Mouse (Mus musculus) myocyte (in vitro differentiated cells): ENCODE results near the gene Sit1.

ENCODE experiments used
- CEBPB ChIP-seq: IDR thresholded peaks from 2 replicates; pipeline ENCODE4 v1.6.1; 2011; ENCODE audit warnings: mild to moderate bottlenecking, moderate library complexity; ENCODE audit not compliant: poor library complexity, insufficient read depth, severe bottlenecking
- E2F4 ChIP-seq: IDR thresholded peaks from one replicate; pipeline ENCODE4 v1.6.1; 2011; ENCODE audit warnings: mild to moderate bottlenecking, control low read depth, moderate library complexity; ENCODE audit not compliant: insufficient read depth
- MAX ChIP-seq: IDR thresholded peaks from one replicate; pipeline ENCODE4 v1.6.1; 2011; ENCODE audit warnings: low read depth, mild to moderate bottlenecking, control low read depth
- MYOD1 ChIP-seq, 3 experiments: IDR thresholded peaks; one replicate each; pipeline ENCODE4 v1.6.1; 2011; ENCODE audit warnings: control low read depth in 2 of 3, low read depth in 2 of 3, mild to moderate bottlenecking in 2 of 3, moderate library complexity in 1 of 3; ENCODE audit not compliant: insufficient read length in 2 of 3, control insufficient read depth in 1 of 3
- MYOG ChIP-seq, 3 experiments: IDR thresholded peaks; one replicate each; pipeline ENCODE4 v1.6.1; 2011; ENCODE audit warnings: control low read depth in 2 of 3, low read depth in 2 of 3, mild to moderate bottlenecking in 2 of 3; ENCODE audit not compliant: insufficient read length in 2 of 3, control insufficient read depth in 1 of 3, insufficient read depth in 1 of 3
- POLR2A ChIP-seq: IDR thresholded peaks from one replicate; pipeline ENCODE4 v1.6.1; 2011; ENCODE audit warnings: low read depth, mild to moderate bottlenecking, control low read depth, moderate library complexity; ENCODE audit not compliant: insufficient read length
- POLR2AphosphoS2 ChIP-seq: IDR thresholded peaks from one replicate; pipeline ENCODE4 v1.6.1; 2011; ENCODE audit warnings: low read depth, control low read depth; ENCODE audit not compliant: insufficient read length
- REST ChIP-seq: IDR thresholded peaks from one replicate; pipeline ENCODE4 v1.6.1; 2011; ENCODE audit warnings: mild to moderate bottlenecking, control low read depth, moderate library complexity; ENCODE audit not compliant: insufficient read depth, insufficient read length
- SRF ChIP-seq: IDR thresholded peaks from one replicate; pipeline ENCODE4 v1.6.1; 2011; ENCODE audit warnings: low read depth; ENCODE audit not compliant: control insufficient read depth, insufficient read length
- TCF12 ChIP-seq: IDR thresholded peaks from one replicate; pipeline ENCODE4 v1.6.1; 2011; ENCODE audit warnings: mild to moderate bottlenecking, control low read depth; ENCODE audit not compliant: poor library complexity, insufficient read depth, severe bottlenecking
- TCF3 ChIP-seq: IDR thresholded peaks from one replicate; pipeline ENCODE4 v1.6.1; 2011; ENCODE audit warnings: low read depth, control low read depth; ENCODE audit not compliant: insufficient read length
- USF1 ChIP-seq: IDR thresholded peaks from one replicate; pipeline ENCODE4 v1.6.1; 2011; ENCODE audit warnings: low read depth, mild to moderate bottlenecking, control low read depth, moderate library complexity

DNA sequence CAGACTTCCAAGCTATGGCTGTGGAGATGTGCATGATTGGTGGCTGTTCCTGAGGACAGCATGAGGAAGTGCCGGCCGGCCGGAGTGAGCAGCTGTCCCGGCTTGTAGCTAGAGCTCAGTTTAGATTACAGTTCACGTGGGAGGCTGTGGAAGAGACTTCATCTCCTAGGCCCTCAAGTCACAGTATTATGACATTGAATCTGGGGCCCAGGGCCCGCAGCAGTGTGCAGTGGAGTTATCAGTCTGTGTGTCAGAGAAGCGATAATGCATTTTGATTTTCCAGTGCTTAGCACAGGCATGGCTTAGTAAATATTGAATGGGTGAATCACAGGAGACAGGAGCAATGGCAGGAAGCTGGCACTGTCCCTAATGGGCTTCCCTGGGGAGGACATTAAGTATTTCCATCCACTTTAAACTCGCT lies 46.6 kb upstream of the Sit1 start:
- TF ChIP-seq POLR2A (no peak), TCF12 (no peak), CEBPB (no peak), POLR2AphosphoS2 (peak; percentile 73), REST (no peak), MAX (no peak), TCF3 (no peak), MYOG (IDR thresholded peaks at IDR 0.05; ENCODE audit: control insufficient read depth in 1 of 3, insufficient read depth in 1 of 3, insufficient read length in 2 of 3, low read depth in 2 of 3) (peak; percentile 56 to 72 (median 70)), E2F4 (no peak), USF1 (no peak), MYOD1 (IDR thresholded peaks at IDR 0.05; ENCODE audit: control insufficient read depth in 1 of 3, insufficient read length in 2 of 3, low read depth in 2 of 3) (peak; percentile 61 to 82 (median 68)), SRF (no peak)
